ENCODE assay signal across 11 mouse cellular contexts in genomic region chr1:193000908-193001307, GRCm38 (mm10). TPM values are rescaled to one million over a fixed set of nuclear protein-coding genes. Genes with fewer than 3 reads are reported as not detected.
DNase-seq lines count a peak whose midpoint lies in the region; ATAC-seq and TF ChIP-seq lines count a peak whose summit lies in the region.
"Had no signal": no experiment of that assay in that cellular context is flagged by ENCODE, and none has a peak within 500 bp of the region (broad histone marks: within the 10 kb centered on the region; RNA-seq: fewer than 3 reads in every experiment).

No protein-coding gene starts in this region.

- peak; percentile 20 for DNase-seq in embryonic facial prominence, embryonic 11.5 days (ENCODE audit: low spot score)
- no peak for DNase-seq in embryonic facial prominence, embryonic 10.5 days (ENCODE audit: low spot score)
- DNase-seq in left cerebral cortex, adult 2 months (ENCODE audit: extremely low spot score in 1 of 2, low spot score in 2 of 2) = no peak
- no peak for DNase-seq in left cerebral cortex, adult 9 months (ENCODE audit: low spot score in 2 of 2)
- DNase-seq in brain, adult 2 months (ENCODE audit: low read depth, low spot score) = peak; percentile 60
- DNase-seq in adrenal gland, adult 2 months = no peak
- DNase-seq: adrenal gland, postnatal 36 days; lung, postnatal 36 days had no signal

- H3K4me3 ChIP-seq in embryonic facial prominence, embryonic 11.5 days (ENCODE audit: low read depth, low read length) = no peak overlapping the region
- no peak overlapping the region for H3K4me3 ChIP-seq in embryonic facial prominence, embryonic 10.5 days
- H3K4me3 ChIP-seq in left cerebral cortex, adult 2 months = no peak overlapping the region
- H3K4me3 ChIP-seq in liver, embryonic 15.5 days (replicated peaks) = no peak overlapping the region
- no peak overlapping the region for H3K4me3 ChIP-seq in neural tube, embryonic 15.5 days (replicated peaks)
- H3K4me3 ChIP-seq: embryonic facial prominence, embryonic 15.5 days had no signal

- H3K27me3 ChIP-seq in embryonic facial prominence, embryonic 11.5 days (ENCODE audit: control insufficient read depth, insufficient read depth, low read length) = no peaks in the 10 kb centered on the region
- H3K27me3 ChIP-seq in embryonic facial prominence, embryonic 10.5 days (replicated peaks; ENCODE audit: low read depth, poor library complexity, severe bottlenecking) = no peaks in the 10 kb centered on the region
- H3K27me3 ChIP-seq in liver, embryonic 15.5 days = no peaks in the 10 kb centered on the region
- no peaks in the 10 kb centered on the region for H3K27me3 ChIP-seq in neural tube, embryonic 15.5 days (replicated peaks)
- H3K27me3 ChIP-seq: embryonic facial prominence, embryonic 15.5 days had no signal

- no peak overlapping the region for H3K4me2 ChIP-seq in embryonic facial prominence, embryonic 11.5 days (ENCODE audit: low read depth, low read length)
- peak overlapping the region; percentile 50 for H3K4me2 ChIP-seq in liver, embryonic 15.5 days
- no peak overlapping the region for H3K4me2 ChIP-seq in neural tube, embryonic 15.5 days
- H3K4me2 ChIP-seq: embryonic facial prominence, embryonic 15.5 days had no signal

- no peak overlapping the region for H3K27ac ChIP-seq in embryonic facial prominence, embryonic 11.5 days (replicated peaks; ENCODE audit: low read depth, low read length)
- H3K27ac ChIP-seq in embryonic facial prominence, embryonic 10.5 days (replicated peaks) = no peak overlapping the region
- no peak overlapping the region for H3K27ac ChIP-seq in left cerebral cortex, adult 2 months
- peak overlapping the region; percentile 96 for H3K27ac ChIP-seq in liver, embryonic 15.5 days (replicated peaks)
- no peak overlapping the region for H3K27ac ChIP-seq in neural tube, embryonic 15.5 days (replicated peaks)
- H3K27ac ChIP-seq: embryonic facial prominence, embryonic 15.5 days had no signal

- TF ChIP-seq CTCF in left cerebral cortex, adult 2 months (IDR thresholded peaks at IDR 0.05) = peak; percentile 72

- no peak for ATAC-seq in embryonic facial prominence, embryonic 11.5 days (replicated peaks; ENCODE audit: insufficient number of reproducible peaks, low FRiP score, low TSS enrichment, low read depth)
- ATAC-seq in liver, embryonic 15.5 days (ENCODE audit: insufficient read depth) = no peak
- no peak for ATAC-seq in neural tube, embryonic 15.5 days (ENCODE audit: low FRiP score)

- H3K36me3 ChIP-seq in embryonic facial prominence, embryonic 11.5 days (replicated peaks; ENCODE audit: control insufficient read depth, insufficient read depth, low read depth, low read length) = no peaks in the 10 kb centered on the region
- no peaks in the 10 kb centered on the region for H3K36me3 ChIP-seq in embryonic facial prominence, embryonic 10.5 days (replicated peaks)
- H3K36me3 ChIP-seq in liver, embryonic 15.5 days (replicated peaks) = no peaks in the 10 kb centered on the region
- H3K36me3 ChIP-seq in neural tube, embryonic 15.5 days = no peaks in the 10 kb centered on the region
- H3K36me3 ChIP-seq: embryonic facial prominence, embryonic 15.5 days had no signal

- H3K9ac ChIP-seq in embryonic facial prominence, embryonic 11.5 days (replicated peaks; ENCODE audit: low read length) = no peak overlapping the region
- H3K9ac ChIP-seq in liver, embryonic 15.5 days = 0 out of 2 replicates have a peak overlapping the region, but pooled peaks have one; percentile 3
- no peak overlapping the region for H3K9ac ChIP-seq in neural tube, embryonic 15.5 days (replicated peaks)
- H3K9ac ChIP-seq: embryonic facial prominence, embryonic 15.5 days had no signal

- intact Hi-C loops in left cerebral cortex, adult 2 months (cut with DNase I) = loop anchor here (5.0 kb wide), 1 partner anchor 101 kb away; no protein-coding TSS in a partner anchor

- no peaks in the 10 kb centered on the region for H3K4me1 ChIP-seq in embryonic facial prominence, embryonic 11.5 days (ENCODE audit: control insufficient read depth, insufficient read depth, low read length)
- H3K4me1 ChIP-seq in embryonic facial prominence, embryonic 10.5 days = no peaks in the 10 kb centered on the region
- H3K4me1 ChIP-seq in liver, embryonic 15.5 days (replicated peaks) = peaks cover 63% of the 10 kb centered on the region
- no peaks in the 10 kb centered on the region for H3K4me1 ChIP-seq in neural tube, embryonic 15.5 days
- H3K4me1 ChIP-seq: embryonic facial prominence, embryonic 15.5 days had no signal

- H3K9me3 ChIP-seq in embryonic facial prominence, embryonic 11.5 days (replicated peaks; ENCODE audit: control insufficient read depth, low read length) = no peaks in the 10 kb centered on the region
- no peaks in the 10 kb centered on the region for H3K9me3 ChIP-seq in embryonic facial prominence, embryonic 10.5 days
- H3K9me3 ChIP-seq in liver, embryonic 15.5 days (replicated peaks) = no peaks in the 10 kb centered on the region
- no peaks in the 10 kb centered on the region for H3K9me3 ChIP-seq in neural tube, embryonic 15.5 days (replicated peaks)
- H3K9me3 ChIP-seq: embryonic facial prominence, embryonic 15.5 days had no signal

RNA-seq across cellular contexts. Expression of gene Syt14, which starts 34.7 kb away (rescaled TPM):
- 5.1 and 5.9 TPM in 2 replicates for polyA plus RNA-seq in embryonic facial prominence, embryonic 11.5 days (2014; fragmentation: Nextera tagmentation; extraction: Ambion mirVana)
- 4.2 and 4.3 TPM in 2 replicates for polyA plus RNA-seq in embryonic facial prominence, embryonic 10.5 days (2016; fragmentation: Nextera tagmentation; extraction: Ambion mirVana)
- 10 to 100 TPM; 27.5 to 28.2 TPM for total RNA-seq in left cerebral cortex, adult 2 months (2021)
- polyA plus RNA-seq in liver, embryonic 15.5 days (2015; fragmentation: Nextera tagmentation; extraction: Ambion mirVana) = 5.8 and 6.1 TPM in 2 replicates
- 5.1 and 5.6 TPM in 2 replicates for polyA plus RNA-seq in neural tube, embryonic 15.5 days (2015; fragmentation: Nextera tagmentation; extraction: Ambion mirVana)
- 1 to 10 TPM; 8.3 to 8.7 TPM for total RNA-seq in adrenal gland, adult 2 months (2021)
- 0.93 and 1.4 TPM in 2 replicates for polyA plus RNA-seq in adrenal gland, adult 2 months (2012; rRNA removed)

Comparison
In these comparisons a context has a peak if more than half of its experiments do, and no peak if none do; other contexts are left out.
1. DNase-seq: peak in embryonic facial prominence, embryonic 11.5 days (single experiment) and brain, adult 2 months (single experiment); none in embryonic facial prominence, embryonic 10.5 days (single experiment), left cerebral cortex, adult 2 months (0 of 2), left cerebral cortex, adult 9 months (0 of 2) and adrenal gland, adult 2 months (single experiment).